Mouse (Mus musculus) liver, adult (tissue): Measurements from ENCODE around the gene Sfrp4.

ENCODE experiments used
- GATA4 ChIP-seq: IDR thresholded peaks from 2 replicates; pipeline ENCODE4 v1.6.1; 2014; ENCODE audit warnings: mild to moderate bottlenecking, low read length; ENCODE audit not compliant: insufficient replicate concordance

Gene Sfrp4

GRCm38 (mm10) chr13:19622573-19623227 is at the start of gene Sfrp4:
Gene Sfrp4 (plus strand): TSS chr13:19623104.
- TF ChIP-seq GATA4: no peak

GRCm38 (mm10) chr13:19575947-19576346 is 47.0 kb upstream of the Sfrp4 start:
- TF ChIP-seq GATA4: no peak

GRCm38 (mm10) chr13:19590996-19591759 is 31.7 kb upstream of the Sfrp4 start:
- no peak for TF ChIP-seq GATA4

- TF ChIP-seq GATA4: no peak
Measured at GRCm38 (mm10) chr13:19595141-19595540, 27.8 kb upstream of the Sfrp4 start.

- TF ChIP-seq GATA4: no peak
Measured at GRCm38 (mm10) chr13:19599242-19599641, 23.7 kb upstream of the Sfrp4 start.

DNA sequence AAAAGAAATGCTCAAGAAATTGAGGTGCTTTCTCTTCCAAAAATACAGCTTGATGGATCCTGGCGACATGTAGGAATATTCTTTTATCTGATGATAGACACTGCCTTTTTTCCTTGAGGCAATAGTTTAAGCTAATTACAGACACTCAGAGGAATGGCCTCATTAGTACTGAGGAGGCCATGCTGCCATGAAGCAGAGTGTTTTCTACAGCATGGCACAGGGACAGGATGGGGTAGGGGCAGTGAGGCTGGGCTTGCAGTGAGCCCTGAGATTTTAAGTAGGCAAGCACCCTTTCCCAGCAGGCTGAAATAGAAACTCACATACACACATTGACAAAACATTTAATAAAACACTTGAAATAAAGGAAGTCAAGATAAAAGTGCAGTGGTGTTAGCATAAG is 20.4 kb upstream of the Sfrp4 start:
- TF ChIP-seq GATA4: no peak

DNA sequence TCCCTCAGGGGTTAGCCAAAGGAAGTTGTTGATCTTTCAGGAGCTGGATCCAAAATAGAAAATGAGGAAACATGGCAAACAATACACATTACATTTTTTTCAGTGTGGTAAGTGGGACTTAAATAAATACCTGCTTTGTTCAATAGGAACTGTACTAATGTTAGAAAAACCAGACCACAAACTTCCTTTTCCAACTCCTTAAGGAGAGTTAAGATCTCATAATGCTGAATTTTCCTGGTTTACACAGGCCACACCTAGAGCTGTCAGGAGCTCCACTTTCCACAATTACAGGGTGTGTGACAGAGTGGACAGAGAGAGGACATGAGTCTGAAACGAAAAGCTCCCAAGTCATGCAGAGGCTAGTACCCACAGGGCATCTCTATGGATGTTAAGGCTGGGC is 19.2 kb upstream of the Sfrp4 start:
- TF ChIP-seq GATA4: no peak

GRCm38 (mm10) chr13:19604916-19605315 is 18.0 kb upstream of the Sfrp4 start:
- TF ChIP-seq GATA4: no peak

DNA sequence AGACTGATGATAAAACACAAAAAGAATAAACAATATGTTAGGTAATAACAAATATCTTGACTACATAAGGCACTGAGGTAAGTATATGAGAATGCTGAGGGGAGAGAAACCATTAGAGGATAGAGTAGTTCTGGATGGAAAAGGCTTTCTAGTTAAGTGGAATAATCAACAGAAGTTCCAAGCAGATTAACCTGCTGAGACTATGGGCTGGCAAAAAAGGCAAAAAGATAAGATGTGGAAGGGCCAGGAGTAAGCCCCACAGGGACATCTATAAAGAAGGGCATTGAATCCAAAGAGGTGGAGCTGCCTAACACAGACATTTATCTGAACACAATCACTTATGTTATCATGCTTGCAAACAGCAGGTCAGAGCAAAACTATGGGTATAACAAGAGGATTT is 14.8 kb upstream of the Sfrp4 start:
- TF ChIP-seq GATA4: no peak

DNA sequence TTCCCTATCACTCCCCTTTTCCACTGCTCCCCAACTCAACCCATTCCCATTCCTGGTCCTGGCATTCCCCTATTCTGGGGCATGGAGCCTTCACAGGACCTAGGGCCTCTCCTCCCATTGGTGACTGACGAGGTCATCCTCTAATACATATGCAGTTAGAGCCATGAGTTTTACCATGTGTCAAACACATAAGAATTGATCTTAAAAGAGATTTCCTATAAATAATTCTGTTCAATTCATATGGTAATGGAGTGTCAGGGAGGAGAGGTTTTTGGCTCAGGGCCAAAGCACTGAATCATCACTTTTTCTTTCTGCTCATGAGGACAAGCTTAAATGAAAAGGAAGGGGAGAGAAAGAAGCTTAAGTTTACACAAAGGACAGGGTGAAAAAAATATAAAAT is 10.6 kb upstream of the Sfrp4 start:
- no peak for TF ChIP-seq GATA4

DNA sequence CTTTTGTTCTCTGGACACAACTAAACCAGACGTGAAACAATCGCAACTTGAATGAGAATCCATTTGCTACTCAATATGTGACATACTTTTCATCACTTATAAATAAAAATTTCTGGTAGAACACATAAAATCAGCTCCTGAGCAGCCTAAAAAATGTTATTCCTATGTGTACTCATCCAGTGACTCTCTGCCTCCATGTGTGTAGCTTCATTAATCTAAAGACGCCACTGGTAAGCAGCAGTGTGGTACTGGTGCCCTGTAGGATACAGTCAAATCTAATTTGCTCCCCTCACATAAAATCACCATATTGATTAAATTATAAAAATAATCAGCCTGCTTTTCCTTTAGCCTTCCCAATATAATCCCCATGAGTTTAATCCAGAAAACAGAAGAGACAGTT is 9.9 kb upstream of the Sfrp4 start:
- TF ChIP-seq GATA4: no peak

GRCm38 (mm10) chr13:19613426-19613825 is 9.5 kb upstream of the Sfrp4 start:
- TF ChIP-seq GATA4: no peak

- TF ChIP-seq GATA4: no peak
Measured at GRCm38 (mm10) chr13:19614311-19614710, 8.6 kb upstream of the Sfrp4 start.

- TF ChIP-seq GATA4: no peak
Measured at GRCm38 (mm10) chr13:19618081-19618480, 4.8 kb upstream of the Sfrp4 start.

- TF ChIP-seq GATA4: no peak
Measured at GRCm38 (mm10) chr13:19618841-19619215, 4.1 kb upstream of the Sfrp4 start.

DNA sequence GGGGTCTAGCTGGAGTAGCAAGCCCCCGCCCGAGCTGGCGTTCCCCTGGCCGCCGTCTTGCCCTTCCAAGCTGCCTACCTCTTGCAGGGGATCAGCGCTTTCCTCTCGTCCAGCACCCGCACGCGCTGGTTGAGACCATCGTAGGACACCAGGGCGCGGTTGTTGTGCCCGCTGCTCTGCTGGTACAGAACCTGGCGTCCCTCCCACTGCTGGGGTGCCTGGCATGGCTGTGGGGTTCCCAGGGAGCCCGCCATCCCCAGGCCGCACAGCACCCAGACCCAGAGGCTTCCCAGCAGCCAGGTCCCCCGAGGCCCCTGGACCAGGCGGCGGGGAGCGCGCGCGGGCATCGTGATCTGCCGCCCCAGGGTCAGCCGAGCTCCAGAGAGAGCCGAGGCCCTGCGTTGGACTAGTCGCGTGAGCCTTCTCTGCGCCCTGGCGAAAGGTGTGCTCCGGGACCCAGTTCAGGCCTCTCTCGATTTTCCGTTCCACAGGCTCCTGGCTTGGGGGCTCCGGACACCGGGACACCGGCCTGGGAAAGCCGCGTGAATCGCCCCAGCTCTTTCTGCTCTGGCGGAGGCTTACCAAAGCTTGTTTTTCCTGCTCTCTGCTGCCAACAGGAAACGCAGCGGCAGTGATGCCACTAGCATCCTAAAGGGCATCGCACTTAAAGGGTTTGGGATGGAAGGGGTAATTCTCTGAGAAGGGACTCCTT is 3.5 kb upstream of the Sfrp4 start, which contains the start of gene Epdr1:
TSS of gene Epdr1 (minus strand) at position 712 of the 712 bp plus-strand sequence.
- no peak for TF ChIP-seq GATA4
